Mouse (Mus musculus) yolk sac, embryonic 10.5 days (tissue): Measurements from ENCODE around the gene Akap8l.

Experiments used
- DNase-seq: peaks from one replicate; pipeline ENCODE4 v3.0.0-alpha.2; 2017; ENCODE audit warnings: low spot score

Akap8l gene

GRCm38 (mm10) chr17:32350382-32350983 is at the start of gene Akap8l:
Akap8l (minus strand) TSS chr17:32350607.
- peak; percentile 98 for DNase-seq

- DNase-seq: no peak
These were observed 45.9 kb upstream of the Akap8l start for GRCm38 (mm10) chr17:32396266-32396665.

DNA sequence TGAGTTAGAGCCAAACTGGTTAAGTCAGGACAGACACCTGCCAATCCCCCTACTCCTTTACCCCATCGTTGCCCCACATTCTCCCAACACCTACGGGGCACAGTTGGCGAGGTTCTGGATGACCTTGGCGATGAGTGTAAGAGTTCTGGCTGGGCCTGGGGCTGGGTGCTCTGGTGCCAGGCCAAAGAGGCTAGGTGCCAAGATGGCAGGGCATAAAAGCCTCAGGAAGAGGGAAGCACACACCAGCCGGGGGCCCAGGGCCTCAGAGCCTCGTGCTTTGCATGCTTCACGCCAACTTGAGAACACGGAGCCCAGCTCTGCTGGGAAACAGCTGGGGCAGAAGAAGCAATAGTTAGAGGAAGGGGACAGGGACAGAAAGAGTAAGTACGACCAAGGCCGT is 43.5 kb upstream of the Akap8l start:
- DNase-seq: no peak

DNA sequence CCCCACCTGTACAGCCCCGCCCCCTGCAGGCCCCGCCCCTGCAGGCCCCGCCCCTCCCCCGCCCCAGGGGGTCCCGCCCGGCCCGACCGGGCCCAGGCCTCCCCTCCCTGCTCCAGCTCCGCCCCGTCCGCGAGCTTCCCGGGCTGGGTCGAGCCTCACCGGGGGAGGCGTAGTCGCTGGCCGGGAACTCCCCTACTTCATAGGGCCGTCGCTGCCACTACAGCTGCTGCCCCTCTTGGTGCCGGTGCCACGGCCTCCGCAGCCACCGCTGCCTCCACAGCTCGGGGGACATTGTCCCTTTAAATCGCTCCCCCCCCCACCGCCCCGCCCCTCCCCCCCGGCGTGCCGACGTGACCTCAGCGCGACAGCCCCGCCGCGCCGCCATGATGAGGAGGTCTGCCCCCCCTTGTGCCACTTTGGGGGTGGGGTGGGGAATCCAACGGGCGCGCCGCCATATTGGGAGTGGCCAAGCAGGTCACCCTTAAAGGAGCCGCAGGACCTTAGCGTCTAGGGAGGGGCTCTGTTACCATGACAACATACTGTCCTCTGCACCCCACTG is 38.8 kb upstream of the Akap8l start, which contains the start of gene Wiz:
Gene Wiz (minus strand): TSS at position 339 of the 559 bp plus-strand sequence.
- peak; percentile 94 for DNase-seq

- DNase-seq: no peak
These were observed 38.1 kb upstream of the Akap8l start for GRCm38 (mm10) chr17:32388370-32389100.

DNA sequence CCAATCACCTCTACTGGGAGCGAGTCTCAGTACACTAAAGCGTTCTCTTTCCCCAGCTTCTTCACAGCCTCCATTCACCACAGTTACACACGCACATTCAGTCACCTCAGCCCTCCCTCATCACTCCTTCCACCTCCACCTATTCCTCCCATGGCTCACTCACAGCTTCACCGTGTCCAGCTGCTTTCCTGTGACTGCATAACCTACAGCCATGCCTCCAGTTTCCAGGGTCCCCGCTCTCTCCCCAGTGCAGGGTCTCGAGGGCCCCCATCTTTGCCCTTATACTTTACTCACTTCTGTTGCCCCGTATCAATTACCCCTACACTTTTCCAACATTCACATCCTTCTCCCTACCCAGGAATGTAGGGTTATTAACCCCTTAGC is 37.6 kb upstream of the Akap8l start:
- no peak for DNase-seq

DNA sequence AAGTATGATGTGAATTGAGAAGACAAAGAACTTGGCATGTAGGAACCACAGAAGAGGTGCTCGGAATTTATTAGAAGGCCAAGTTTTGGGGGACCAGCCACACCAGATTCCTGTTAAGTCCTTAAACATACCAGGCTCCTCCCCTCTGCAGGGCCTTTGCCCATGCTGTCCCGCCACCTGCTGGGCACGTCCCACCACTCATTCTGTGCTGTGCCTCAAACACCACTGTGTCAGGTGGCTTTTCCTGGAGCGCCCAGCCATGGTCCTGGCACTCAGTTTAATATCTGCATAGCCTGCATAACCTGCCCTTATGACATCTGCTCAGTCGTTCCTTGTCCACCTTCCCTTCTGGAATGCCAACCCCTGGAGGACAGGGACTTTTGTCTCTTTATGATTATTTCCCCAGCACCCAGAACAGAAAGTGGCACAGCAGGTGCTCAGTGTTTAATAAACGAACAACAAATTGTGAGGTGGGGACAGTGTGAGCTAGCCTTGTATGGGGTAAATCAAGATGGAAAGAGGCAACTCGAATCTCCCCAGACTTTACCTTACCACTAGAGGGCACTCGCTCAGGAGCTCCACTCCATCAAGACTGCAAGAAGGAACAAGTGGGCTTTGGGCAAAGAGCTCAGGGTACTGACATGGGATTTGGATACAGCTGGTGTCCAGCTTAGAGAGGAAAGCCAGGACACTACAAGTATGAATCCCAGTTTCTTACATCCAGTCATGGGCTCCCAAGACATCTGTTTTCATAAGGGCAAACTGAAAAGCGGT is 36.4 kb upstream of the Akap8l start:
- DNase-seq: no peak

GRCm38 (mm10) chr17:32383661-32384060 is 33.3 kb upstream of the Akap8l start:
- DNase-seq: no peak

- DNase-seq: no peak
These were observed 32.2 kb upstream of the Akap8l start for GRCm38 (mm10) chr17:32382576-32382975.

- DNase-seq: no peak
These were observed 28.4 kb upstream of the Akap8l start for GRCm38 (mm10) chr17:32378786-32379185.

DNA sequence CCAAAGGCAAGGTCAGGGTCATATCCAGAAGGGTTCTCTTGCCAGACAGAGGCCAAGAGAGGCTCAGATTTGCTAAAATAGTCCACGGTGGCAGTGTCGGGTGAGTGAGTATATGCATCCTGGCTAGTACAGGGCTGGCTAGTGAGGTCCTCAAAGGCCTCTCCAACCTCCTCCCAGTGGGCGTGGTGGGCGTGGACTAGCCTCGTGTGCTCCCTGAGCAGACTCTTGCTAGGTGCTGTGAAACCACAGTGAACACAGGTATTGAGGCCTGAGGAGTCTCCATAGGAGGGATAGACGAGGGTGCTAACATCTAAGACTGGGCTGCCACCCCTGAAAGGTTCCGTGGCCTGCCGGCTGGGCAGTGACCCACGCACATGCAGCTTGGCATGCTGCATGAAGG is 26.7 kb upstream of the Akap8l start:
- DNase-seq: no peak

DNA sequence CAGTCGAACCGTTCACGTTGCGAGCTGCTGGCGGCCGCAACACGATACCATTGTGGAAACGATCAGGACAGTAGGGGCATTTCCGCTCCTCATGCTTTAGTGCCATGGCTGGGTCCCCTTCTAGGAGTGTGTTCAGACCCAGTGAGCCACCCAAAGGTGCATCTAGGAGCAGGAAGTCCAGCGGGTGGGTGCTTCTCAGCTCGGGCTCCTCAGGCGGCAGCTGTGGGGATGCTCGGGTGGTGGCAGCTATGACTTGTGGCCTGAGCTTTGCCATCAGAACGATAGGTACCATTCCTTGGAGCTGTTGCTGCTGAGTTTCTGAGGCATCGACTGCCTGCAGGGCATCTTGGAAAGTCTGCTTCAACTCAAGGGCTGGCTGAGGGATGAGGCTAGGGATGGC is 26.1 kb upstream of the Akap8l start:
- no peak for DNase-seq

DNA sequence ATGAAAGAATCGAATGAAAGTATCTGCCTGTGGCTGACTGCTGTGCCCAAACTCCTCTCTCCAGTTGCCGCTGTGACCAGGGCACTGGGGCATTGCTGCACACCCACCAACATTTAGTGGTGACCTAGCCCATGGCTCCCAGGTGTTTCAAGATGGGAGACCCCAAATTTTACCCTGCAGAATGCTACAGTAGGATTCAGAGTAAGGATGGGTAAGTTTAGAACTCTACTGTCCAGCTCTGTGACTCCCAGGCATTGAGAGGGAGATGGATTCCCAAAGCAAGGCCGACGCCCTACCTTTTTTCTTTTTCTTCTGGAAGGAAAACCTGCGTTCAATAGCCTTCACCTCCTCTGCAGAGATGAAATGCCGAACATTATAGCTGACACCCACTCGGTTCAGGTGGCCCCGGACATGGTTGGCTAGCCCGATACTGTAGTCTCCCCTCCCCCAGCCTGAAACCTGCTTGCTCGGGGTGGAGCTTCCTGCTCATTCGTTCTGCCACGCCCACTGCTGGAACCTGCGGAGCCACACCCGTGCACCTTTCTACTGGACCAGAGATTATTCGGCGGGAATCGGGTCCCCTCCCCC is 18.7 kb upstream of the Akap8l start:
- peak; percentile 45 for DNase-seq

- no peak for DNase-seq
These were observed 17.3 kb upstream of the Akap8l start for GRCm38 (mm10) chr17:32367706-32368105.

DNA sequence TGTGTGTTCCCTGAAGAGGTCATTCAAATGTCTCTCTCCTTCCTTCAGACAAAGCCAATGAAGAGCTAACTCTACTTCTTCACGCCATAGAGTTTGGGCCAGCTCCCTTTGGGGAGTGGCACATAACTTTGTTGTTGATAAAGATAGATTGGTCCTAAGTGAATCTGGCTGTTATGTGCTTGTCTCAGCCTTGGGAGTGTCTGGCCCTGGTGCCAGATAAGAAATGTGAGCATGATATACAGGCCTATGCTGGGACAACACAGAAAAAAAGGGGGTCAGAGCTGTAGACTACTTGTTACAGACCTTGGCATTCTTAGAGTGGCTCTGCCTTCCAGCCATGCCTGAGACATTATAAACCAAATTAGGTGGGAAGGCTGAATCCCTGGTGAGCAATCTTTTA is 14.9 kb upstream of the Akap8l start:
- DNase-seq: no peak

GRCm38 (mm10) chr17:32364850-32365249 is 14.4 kb upstream of the Akap8l start:
- no peak for DNase-seq

- peak; percentile 80 for DNase-seq
These were observed 13.9 kb upstream of the Akap8l start for GRCm38 (mm10) chr17:32364331-32364730.

GRCm38 (mm10) chr17:32363821-32364301 is 13.5 kb upstream of the Akap8l start:
- peak; percentile 27 for DNase-seq

- DNase-seq: no peak
These were observed 12.3 kb upstream of the Akap8l start for GRCm38 (mm10) chr17:32362686-32363085.

DNA sequence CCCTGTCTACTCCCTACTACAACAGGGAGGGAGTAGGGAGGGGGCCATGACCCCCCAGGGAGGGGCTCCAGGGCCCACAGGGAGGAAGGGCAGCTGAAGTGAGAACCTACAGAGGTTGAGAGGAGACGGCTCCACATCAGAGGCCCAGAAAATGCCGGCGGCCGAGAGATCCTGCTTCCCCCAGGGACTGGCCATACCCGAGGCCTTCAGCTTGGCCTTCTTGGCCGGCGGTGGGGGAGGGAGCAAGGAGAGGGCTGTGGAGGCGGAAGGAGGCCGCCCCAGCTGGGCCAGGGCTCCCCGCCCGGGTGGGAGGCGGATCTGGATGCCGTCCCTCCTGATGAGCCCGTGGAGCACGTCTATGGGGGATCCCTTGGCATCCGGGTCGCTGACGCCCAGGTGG is 9.5 kb upstream of the Akap8l start:
- no peak for DNase-seq

- DNase-seq: no peak
These were observed 8.5 kb upstream of the Akap8l start for GRCm38 (mm10) chr17:32358943-32359340.
